Mouse (Mus musculus) 3134 (cell line): ENCODE data around the gene Dop1b.
A peak's percentile ranks its signal among the peaks of the same experiment; 100 is the strongest.
"Not testable (repeated sequence)": the region's sequence is repeated elsewhere in the genome, so short reads cannot be mapped to it uniquely, and the experiment has no call there.

ENCODE experiments used
- DNase-seq: peaks from one replicate; pipeline ENCODE4 v3.0.0-alpha.2; 2011; ENCODE audit warnings: low spot score; ENCODE audit not compliant: insufficient read length; ENCODE audit errors: extremely low read depth

The Dop1b gene

GRCm38 (mm10) chr16:93824799-93825198 is 113.1 kb downstream of the Dop1b start:
- DNase-seq = no peak

- no peak for DNase-seq
These were observed 113.8 kb downstream of the Dop1b start for GRCm38 (mm10) chr16:93825463-93825862.

- no peak for DNase-seq
These were observed 114.3 kb downstream of the Dop1b start for GRCm38 (mm10) chr16:93826054-93826453.

- DNase-seq = not testable (repeated sequence)
These were observed 114.8 kb downstream of the Dop1b start for GRCm38 (mm10) chr16:93826478-93826877.

- no peak for DNase-seq
These were observed 115.2 kb downstream of the Dop1b start for GRCm38 (mm10) chr16:93826909-93827308.

- DNase-seq = no peak
These were observed 117.8 kb downstream of the Dop1b start for GRCm38 (mm10) chr16:93829526-93829925.

GRCm38 (mm10) chr16:93830071-93830470 is 118.4 kb downstream of the Dop1b start:
- no peak for DNase-seq

GRCm38 (mm10) chr16:93830916-93831315 is 119.2 kb downstream of the Dop1b start:
- no peak for DNase-seq

GRCm38 (mm10) chr16:93831627-93832395 is 120.1 kb downstream of the Dop1b start, which contains the start of gene Morc3:
Gene Morc3 (plus strand): TSS chr16:93832121.
- DNase-seq = peak; percentile 99

- DNase-seq = peak; percentile 76
These were observed 121.0 kb downstream of the Dop1b start for GRCm38 (mm10) chr16:93832451-93833276.

GRCm38 (mm10) chr16:93833551-93833950 is 121.8 kb downstream of the Dop1b start:
- DNase-seq = peak; percentile 59

GRCm38 (mm10) chr16:93834076-93834475 is 122.4 kb downstream of the Dop1b start:
- no peak for DNase-seq

GRCm38 (mm10) chr16:93839049-93839448 is 127.3 kb downstream of the Dop1b start:
- DNase-seq = no peak

GRCm38 (mm10) chr16:93850527-93850926 is 138.8 kb downstream of the Dop1b start:
- DNase-seq = no peak

- DNase-seq = no peak
These were observed 148.3 kb downstream of the Dop1b start for GRCm38 (mm10) chr16:93859967-93860366.
